Mouse (Mus musculus) neutrophil, adult 5-6 weeks (primary cell): ENCODE results near the gene Siah2. TPM values are rescaled to one million over a fixed set of nuclear protein-coding genes. Genes with fewer than 3 reads are reported as not detected.

Experiments
- total RNA-seq: library from RNA; stranded (forward); fragments of 200-1000 nt; gene quantifications from 2 replicates; pipeline ENCODE4 v1.2.3, GENCODE M21; 2017

Gene Siah2
- total RNA-seq, 1 experiment from 2014 or later: 12.7 TPM

Other genes starting within 250 kb of the Siah2 start
- 33.6 and 43.1 TPM in 2 replicates for gene Eif2a, start 166.6 kb downstream of the Siah2 start, total RNA-seq
- 375 and 392 TPM in 2 replicates for gene Serp1, start 166.5 kb downstream of the Siah2 start, total RNA-seq
- 190 and 211 TPM in 2 replicates for gene Selenot, start 115.8 kb downstream of the Siah2 start, total RNA-seq
- gene Erich6, start 55.2 kb downstream of the Siah2 start, total RNA-seq: not detected in 2 replicates
- not detected in 2 replicates for gene Mindy4b-ps, start 129.9 kb upstream of the Siah2 start, total RNA-seq
- gene Clrn1, start 192.9 kb upstream of the Siah2 start, total RNA-seq: 0.12 TPM in 1 of 2 replicates, not detected in the other